Mouse (Mus musculus) gastrocnemius, adult 18-20 months (tissue): ENCODE results near the gene Gpr37l1. TPM values are rescaled to one million over a fixed set of nuclear protein-coding genes. Genes with fewer than 3 reads are reported as not detected.
A peak's percentile ranks its signal among the peaks of the same experiment; 100 is the strongest.
"Not testable (repeated sequence)": the region's sequence is repeated elsewhere in the genome, so short reads cannot be mapped to it uniquely, and the experiment has no call there.

Experiments used
- DNase-seq: peaks from one replicate; pipeline ENCODE4 v3.0.0; 2021; ENCODE audit warnings: low spot score
- total RNA-seq, 2 experiments: library from RNA; stranded (reverse); gene quantifications; 2 replicates each; pipeline ENCODE4 v1.2.3; 2021

Gene Gpr37l1
- total RNA-seq, 2 experiments from 2014 or later, result 0.46 to 0.55 TPM

DNA sequence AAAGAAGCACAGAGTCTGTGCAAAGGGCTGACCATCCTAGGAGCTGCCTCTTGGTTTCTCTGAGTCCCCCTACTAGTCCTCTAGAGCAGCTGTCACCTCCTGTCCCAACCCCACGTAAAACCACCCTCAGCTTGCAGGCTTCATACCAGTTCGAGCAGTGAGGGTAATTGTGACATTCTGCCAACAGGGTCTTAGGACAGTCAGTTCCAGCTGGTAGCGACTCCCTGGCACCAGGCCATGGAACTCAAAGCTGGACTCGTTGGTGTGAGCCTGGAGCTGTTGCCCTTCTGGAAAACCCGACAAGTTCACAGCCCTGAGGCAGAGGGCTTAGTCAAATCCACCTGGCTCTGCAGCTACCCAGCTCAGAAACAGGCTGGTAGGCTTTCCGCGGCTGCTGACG lies 41.5 kb downstream of the Gpr37l1 start:
- DNase-seq, result no peak

DNA sequence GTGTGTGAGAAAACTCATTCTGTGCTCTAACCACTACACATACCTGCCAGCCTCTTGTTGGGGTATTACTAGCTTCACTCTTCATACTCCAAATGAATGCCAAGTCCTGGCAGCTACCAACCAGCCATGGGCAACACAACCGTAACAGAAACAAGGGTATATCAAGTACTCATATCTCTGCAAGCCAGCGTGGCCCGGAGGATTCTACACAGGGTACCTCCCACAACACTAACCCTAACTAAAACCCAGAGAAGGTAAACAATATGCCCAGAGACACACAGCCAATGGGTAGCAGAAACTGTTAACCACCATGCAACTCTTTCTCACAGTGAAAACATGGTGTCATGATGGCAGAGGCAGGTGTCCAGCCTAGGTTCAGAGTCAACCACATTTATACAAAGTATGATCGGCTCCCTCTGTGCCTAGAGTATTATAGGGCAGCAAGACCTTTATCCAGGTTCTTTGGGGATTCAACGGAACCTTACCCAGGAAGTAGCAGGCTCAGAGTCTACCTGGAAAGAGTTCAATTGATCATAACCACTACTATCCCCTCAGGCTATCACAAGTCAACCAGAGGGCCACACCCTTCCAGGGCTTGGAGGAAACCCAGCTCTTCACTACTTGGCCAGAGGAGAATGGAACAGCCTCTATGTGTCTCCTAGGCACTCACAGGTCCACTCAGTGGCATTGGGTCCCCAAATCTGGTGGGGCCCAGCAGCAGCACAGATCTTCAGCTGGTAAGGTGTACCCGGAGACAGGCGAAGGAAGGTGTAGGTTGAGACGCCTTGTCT lies 42.7 kb downstream of the Gpr37l1 start:
- no peak for DNase-seq

DNA sequence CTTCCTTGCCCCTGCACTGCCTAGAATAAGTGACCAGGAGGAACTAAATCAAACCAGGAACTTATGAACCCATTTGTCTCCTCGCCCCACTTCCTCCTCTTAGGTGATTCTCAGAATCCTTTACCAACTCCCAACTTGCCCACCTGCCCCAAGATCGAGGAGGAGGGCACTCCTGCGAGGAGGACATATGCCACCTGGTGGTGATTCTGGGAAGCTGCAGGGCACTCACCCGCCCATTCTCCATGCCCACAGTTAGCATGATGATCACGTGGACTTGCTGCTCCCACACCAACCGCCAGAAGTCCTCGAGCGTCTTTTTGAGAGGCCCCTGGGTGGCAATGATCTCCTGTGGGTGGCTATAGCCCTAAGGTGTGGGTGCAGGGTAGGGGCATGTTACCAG lies 54.8 kb downstream of the Gpr37l1 start:
- DNase-seq, result peak; percentile 36

DNA sequence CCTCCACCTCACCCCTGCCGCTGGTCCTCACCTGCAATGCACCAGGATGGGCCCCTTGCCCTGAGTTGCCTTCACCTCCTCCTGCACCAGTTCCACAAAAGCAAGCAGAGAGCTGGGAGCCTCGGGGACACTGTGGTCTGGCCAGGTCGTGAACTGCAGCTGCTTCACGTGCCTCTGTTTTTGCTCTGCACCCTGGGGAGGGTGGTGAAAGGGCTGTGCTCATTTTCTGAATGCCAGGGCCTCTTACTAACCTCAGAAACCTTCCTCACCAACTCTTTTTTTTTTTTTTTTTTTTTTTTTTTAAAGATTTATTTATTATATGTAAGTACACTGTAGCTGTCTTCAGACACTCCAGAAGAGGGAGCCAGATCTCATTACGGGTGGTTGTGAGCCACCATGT lies 56.2 kb downstream of the Gpr37l1 start:
- not testable (repeated sequence) for DNase-seq

Other genes with a start within 250 kb of the Gpr37l1 start
- 100 to 1,000 TPM; 152 to 171 TPM for gene Ppp1r12b, start 211.7 kb downstream of the Gpr37l1 start, total RNA-seq
- 1 to 10 TPM; 5.5 to 6.6 TPM for gene Ube2t, start 205.1 kb downstream of the Gpr37l1 start, total RNA-seq
- gene Lgr6, start 62.4 kb downstream of the Gpr37l1 start, total RNA-seq, result under 1 TPM; 0.11 to 0.57 TPM
- under 1 TPM; 0.07 to 0.14 TPM for gene Ptpn7, start 35.0 kb downstream of the Gpr37l1 start, total RNA-seq
- 10 to 100 TPM; 17.4 to 22.5 TPM for gene Arl8a, start 20.9 kb downstream of the Gpr37l1 start, total RNA-seq
- gene Elf3, start 90.9 kb upstream of the Gpr37l1 start, total RNA-seq, result under 1 TPM; 0.59 to 0.62 TPM
- gene Rnpep, start 116.4 kb upstream of the Gpr37l1 start, total RNA-seq, result 10 to 100 TPM; 11.6 to 12.1 TPM
- 100 to 1,000 TPM; 279 to 302 TPM for gene Timm17a, start 146.1 kb upstream of the Gpr37l1 start, total RNA-seq
- 10 to 100 TPM in 1 of 2 experiments, 1 to 10 TPM in 1; 6.0 to 10.8 TPM for gene Lmod1, start 157.1 kb upstream of the Gpr37l1 start, total RNA-seq
- gene Shisa4, start 207.6 kb upstream of the Gpr37l1 start, total RNA-seq, result 100 to 1,000 TPM; 161 to 171 TPM